Mouse (Mus musculus) brain, embryonic 18.5 days (tissue): ENCODE results near the gene Olfr976.
"Not testable (repeated sequence)": the region's sequence is repeated elsewhere in the genome, so short reads cannot be mapped to it uniquely, and the experiment has no call there.

Experiments used
- DNase-seq: peaks from one replicate; pipeline ENCODE4 v3.0.0-alpha.2; 2012; ENCODE audit warnings: low read depth, low spot score

Olfr976 gene

DNA sequence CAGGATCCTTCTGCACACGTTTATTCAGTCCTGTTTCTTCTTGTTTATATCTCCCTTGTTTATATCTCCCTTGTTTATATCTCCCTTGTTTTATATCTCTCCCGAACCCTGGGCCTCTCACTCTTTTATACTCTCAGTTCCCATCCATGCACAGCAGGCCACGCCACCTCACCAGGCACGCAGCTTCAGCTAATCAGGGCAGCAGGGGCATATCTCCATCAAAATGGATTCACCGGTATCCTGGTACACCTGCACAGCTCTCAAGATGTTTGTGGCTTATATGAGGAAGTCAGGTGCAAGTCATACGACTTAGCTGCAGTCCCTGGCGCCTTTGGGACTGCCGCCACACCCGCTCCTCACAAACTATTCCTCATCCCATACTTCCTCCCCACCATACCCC is at the start of gene Olfr976:
Gene Olfr976, minus strand, starts transcription at position 101 of the 400 bp plus-strand sequence.
- DNase-seq: not testable (repeated sequence)

DNA sequence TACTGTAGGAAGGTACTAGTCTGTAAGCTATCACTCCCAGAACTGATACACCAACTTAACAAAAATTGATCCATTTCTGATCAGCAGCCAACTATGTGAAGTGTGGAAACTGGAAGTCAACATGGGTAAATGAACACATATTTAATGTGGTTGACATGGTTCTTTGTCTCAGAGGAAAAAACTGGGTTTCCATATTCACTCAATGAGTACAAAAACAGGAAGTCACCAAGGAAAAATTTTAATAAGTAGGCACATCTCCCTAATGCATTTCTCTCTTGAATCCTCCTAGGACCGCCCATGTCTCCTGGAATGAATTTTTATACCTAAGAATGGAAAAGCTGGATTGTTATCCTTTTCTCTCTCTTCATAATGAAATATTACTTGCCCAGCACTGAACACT is 48.5 kb upstream of the Olfr976 start, which contains the start of gene Olfr980:
Gene Olfr980, minus strand, starts transcription at position 101 of the 400 bp plus-strand sequence.
- DNase-seq: no peak

DNA sequence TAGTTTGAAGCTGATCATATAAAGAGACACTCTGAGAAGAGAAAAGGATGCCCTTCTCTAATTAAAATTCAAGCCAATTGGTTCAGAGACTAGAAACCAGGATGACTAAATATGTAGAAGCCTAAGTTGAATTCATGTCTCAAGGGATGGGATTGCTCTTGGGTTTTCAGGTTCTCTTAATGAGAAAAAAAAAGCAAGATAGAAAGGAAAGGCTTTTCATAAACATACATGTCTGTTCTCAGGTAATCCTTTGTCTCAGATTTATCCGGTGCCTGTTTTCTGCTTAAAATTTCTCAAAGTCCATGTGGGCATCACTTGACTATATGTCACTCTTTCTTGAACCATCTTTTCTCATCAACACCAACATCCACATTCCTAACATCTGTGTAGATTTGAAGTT is 42.4 kb upstream of the Olfr976 start, which contains the start of gene Olfr979:
Gene Olfr979, minus strand, starts transcription at position 101 of the 400 bp plus-strand sequence.
- DNase-seq: no peak

DNA sequence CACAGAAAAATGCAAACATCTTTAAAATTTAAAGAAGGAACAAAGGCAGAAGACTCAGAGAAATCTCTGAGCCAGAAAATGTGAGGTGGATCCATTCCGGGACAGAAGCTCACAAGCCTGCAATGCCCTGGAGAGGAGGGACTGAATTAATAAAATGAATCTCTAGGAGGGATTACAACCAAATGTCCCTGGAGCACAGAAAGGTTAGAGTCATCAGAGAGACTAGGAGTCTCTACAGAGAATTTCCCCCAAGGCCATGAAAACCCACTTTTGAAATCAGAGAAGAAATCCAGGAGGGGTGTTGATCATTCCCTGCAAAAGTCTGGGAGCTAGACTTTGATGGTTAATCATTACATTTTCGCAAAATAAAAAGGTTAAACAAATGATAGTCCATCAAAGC is 30.9 kb upstream of the Olfr976 start, which contains the start of gene Olfr978:
Gene Olfr978, plus strand, starts transcription at position 301 of the 400 bp plus-strand sequence.
- no peak for DNase-seq

DNA sequence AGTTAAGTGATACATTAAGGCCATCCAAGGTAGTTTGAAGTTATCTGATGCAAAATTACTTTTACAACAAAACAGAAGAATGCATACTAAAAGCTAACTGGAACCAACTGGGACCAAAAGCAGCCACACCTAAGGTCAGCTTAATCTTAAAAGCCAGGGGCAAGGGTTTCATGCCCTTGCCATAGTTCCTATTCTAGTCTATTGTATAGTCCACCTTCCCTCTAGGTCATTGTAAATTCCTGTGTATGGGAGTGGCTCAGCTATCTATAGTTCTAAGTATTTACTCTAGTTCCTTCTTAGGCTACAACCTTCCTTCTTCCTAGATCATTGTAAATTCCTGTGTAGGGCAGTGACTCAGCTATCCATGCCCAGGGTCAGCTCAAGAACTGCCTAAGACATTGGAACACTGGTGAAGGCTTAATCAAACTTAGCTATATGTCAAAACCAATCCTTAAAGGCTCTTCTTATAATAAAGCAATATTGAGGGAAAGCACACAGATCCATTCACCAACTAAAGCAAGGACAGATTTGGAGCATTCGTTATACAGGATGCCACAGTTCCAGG is 15.7 kb upstream of the Olfr976 start:
- DNase-seq: not testable (repeated sequence)

DNA sequence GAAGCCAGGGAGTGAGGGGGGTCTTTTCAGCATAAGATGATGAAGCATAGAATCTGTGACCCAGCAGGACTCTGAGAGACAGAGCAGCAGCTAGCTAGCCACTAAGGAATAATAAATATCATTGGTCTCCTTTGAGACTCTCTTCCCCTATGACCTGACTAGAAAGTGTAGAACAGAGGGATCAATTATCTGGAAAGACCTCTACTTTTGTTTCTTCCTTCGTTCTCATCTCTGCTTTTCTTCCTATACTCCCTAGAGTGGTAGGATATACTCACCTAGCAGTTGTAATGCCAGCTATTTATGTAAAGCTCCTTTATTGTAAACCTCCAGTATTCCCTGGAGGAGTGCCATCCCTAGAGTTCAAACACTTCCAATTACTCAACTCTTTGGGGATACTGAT is 9.0 kb downstream of the Olfr976 start, which contains the start of gene Olfr975:
Gene Olfr975, minus strand, starts transcription at position 101 of the 400 bp plus-strand sequence.
- no peak for DNase-seq

DNA sequence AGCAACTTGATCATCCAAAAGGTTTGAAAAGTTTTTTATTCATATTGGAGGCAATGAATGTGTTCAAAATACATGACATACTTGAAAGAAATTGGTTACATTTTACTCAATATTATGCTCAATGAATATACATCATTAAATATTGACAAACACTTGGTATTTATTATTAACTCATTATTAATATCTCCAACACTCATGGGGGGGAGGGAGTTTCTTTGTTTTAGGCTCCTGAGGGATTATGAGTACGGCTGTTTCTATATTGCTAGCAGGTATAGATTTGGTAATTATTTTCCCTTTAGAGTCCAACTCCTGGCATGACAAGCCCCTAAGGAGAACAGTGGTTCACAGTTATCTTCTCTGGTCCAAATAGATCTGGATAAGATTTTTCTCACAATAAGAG is 23.7 kb downstream of the Olfr976 start, which contains the start of gene Olfr974:
Gene Olfr974, plus strand, starts transcription at position 301 of the 400 bp plus-strand sequence.
- DNase-seq: no peak

DNA sequence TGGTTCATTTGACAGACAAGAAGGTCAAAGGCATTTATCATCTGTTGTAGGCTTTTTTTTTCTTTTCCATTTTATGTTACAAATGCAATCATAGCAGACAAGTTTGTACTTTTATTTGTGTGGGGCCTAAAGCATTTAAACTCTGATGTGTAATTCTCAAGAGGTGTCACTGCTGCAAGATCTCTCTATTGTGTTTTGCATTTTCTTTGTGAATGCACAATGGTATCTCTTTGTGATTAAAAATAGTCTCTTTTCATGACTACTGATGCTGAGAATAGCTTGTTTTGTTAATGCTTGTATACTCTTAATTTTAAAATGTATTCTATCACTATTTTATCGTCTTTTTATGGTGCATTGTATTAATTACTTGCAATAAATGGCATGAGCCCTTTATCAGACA is 32.1 kb downstream of the Olfr976 start:
- not testable (repeated sequence) for DNase-seq

DNA sequence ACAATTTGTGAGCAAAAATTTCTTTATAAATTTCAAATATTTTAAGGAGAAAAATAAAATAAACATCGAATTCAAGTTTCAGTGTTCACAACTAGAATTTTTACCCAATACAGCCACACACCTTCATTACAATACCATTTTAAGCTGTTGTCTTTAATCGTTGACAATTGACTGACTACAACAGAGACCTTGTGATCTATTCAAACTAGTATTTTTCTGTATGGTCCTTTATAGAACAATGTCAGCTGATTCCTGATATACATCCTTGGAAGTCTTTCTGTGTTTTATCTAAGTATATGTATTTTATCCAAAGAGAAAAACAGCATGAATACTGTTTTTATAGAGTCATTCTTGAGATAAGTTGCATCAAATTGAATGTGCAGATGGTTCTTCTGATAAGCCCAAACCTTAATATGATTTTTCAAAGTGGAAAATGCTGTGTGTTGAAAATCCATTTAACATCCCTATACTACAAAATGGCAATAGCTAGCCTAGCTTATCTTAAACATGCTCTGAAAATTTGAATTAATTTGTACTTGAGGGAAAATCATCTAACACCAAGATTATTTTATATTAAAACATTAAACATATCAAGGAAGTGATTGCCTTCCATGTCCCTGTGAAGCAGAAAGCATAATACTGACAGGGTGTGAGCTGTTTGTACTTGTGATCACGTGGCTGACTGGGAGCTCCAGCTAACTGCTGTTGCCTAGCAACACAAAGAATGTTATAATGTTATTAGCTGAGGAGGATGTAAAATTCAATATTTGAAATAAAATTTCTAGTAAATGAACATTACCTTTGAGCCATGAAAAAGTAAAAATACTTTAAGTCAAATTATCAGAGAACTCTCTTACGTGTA is 32.7 kb downstream of the Olfr976 start:
- DNase-seq: not testable (repeated sequence)

DNA sequence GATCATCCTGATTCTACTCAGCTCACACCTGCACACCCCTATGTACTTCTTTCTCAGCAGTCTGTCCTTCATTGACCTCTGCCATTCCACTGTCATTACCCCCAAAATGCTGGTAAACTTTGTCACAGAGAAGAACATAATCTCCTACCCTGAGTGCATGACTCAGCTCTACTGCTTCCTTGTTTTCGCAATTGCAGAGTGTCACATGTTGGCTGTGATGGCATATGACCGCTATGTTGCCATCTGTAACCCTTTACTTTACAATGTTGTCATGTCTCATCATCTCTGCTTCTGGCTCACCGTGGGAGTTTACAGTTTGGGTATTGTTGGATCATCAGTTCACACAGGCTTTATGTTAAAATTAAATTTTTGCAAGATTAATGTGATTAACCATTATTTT is 51.0 kb downstream of the Olfr976 start:
- no peak for DNase-seq

DNA sequence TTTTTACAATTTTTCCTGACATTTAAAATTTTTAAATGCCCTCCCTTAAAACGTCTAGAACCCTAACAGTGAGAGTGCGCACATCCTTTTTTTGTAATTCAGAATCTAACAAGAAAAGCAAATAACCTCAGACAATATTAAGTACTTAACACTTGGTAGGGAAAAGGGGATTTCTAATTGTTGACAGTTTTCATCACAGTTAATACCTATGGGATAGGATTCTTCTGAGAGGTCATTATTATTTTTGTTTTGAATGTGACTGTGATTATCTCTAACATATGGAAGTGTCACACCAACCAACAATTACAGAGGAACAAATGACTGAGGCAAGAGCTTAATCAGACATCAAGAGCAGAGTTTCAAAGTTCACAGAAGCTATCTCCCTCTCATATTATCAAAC is 53.9 kb downstream of the Olfr976 start, which contains the start of gene Olfr229:
Gene Olfr229, plus strand, starts transcription at position 301 of the 400 bp plus-strand sequence.
- no peak for DNase-seq

DNA sequence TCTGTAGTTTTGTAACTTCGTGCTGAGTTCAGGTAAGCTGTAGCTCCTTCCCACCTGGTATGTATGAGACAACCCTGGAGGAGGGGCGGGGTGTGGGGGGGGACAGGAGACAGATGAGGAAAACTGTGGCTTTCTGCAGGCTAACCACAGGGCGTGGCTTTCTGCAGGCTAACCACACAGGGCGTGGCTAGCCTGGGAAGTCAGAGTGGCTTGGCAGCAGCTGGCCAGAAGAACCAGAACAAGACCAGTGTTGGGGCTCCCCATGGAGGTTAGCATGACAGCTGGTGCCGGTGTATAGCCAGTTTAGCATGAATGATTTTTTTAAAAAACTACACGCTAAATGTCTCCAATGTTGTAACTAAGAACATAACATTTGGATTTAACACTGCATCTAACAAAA is 55.8 kb downstream of the Olfr976 start:
- no peak for DNase-seq
